Mouse (Mus musculus): ENCODE results near the gene Golph3.

DNA sequence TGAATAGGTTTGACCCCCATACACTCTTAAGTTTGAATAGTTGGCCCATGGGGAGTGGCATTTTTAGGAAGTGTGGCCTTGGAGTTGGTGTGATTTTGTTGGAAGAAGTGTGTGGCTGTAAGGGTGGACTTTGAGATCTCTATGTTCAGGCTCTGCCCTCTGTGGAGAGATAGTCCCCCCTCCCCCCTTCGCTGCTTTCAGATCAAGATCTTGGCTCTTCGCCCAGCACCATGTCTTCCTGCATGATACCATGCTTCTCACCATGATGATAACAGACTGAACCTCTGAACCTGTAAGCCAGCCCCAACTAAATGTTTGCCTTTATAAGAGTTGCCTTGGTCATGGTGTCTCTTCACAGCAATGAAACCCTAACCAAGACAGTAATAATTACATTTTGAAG, 29.5 kb upstream of the Golph3 start:
- TF ChIP-seq POLR2A (IDR thresholded peaks at IDR 0.05; ENCODE audit: borderline replicate concordance, extremely low read depth, insufficient read depth, insufficient read length, poor library complexity, severe bottlenecking) (no peak), CTCF (IDR thresholded peaks at IDR 0.05; ENCODE audit: borderline replicate concordance, extremely low read depth, insufficient read depth, insufficient read length) (no peak)

Data from brain, embryonic 14.5 days (tissue).